Mouse (Mus musculus): Measurements from ENCODE around the gene Bcr.

Bcr gene

GRCm38 (mm10) chr10:75130372-75131046 lies 70.1 kb downstream of the Bcr start:
- no peak for DNase-seq (ENCODE audit: low spot score in 2 of 2)

- DNase-seq (ENCODE audit: low spot score in 2 of 2), result peak in 1 of 2 experiments; percentile 27
Measured at GRCm38 (mm10) chr10:75131625-75132024, 71.2 kb downstream of the Bcr start.

GRCm38 (mm10) chr10:75134861-75135517 lies 74.6 kb downstream of the Bcr start:
- no peak for DNase-seq (ENCODE audit: low spot score in 2 of 2)

GRCm38 (mm10) chr10:75135518-75136162 lies 75.2 kb downstream of the Bcr start:
- no peak for DNase-seq (ENCODE audit: low spot score in 2 of 2)

GRCm38 (mm10) chr10:75137148-75137547 lies 76.8 kb downstream of the Bcr start:
- DNase-seq (ENCODE audit: low spot score in 2 of 2), result no peak

- no peak for DNase-seq (ENCODE audit: low spot score in 2 of 2)
Measured at GRCm38 (mm10) chr10:75145221-75145620, 84.8 kb downstream of the Bcr start.

GRCm38 (mm10) chr10:75146001-75146400 lies 85.6 kb downstream of the Bcr start:
- no peak for DNase-seq (ENCODE audit: low spot score in 2 of 2)

- DNase-seq (ENCODE audit: low spot score in 2 of 2), result no peak
Measured at GRCm38 (mm10) chr10:75146619-75147018, 86.2 kb downstream of the Bcr start.

GRCm38 (mm10) chr10:75148295-75148694 lies 87.9 kb downstream of the Bcr start:
- DNase-seq (ENCODE audit: low spot score in 2 of 2), result peak in 1 of 2 experiments; percentile 42

- DNase-seq (ENCODE audit: low spot score in 2 of 2), result no peak
Measured at GRCm38 (mm10) chr10:75150361-75150760, 90.0 kb downstream of the Bcr start.

GRCm38 (mm10) chr10:75151311-75151710 lies 90.9 kb downstream of the Bcr start:
- peak; percentile 65 to 68 for DNase-seq (ENCODE audit: low spot score in 2 of 2)

- DNase-seq (ENCODE audit: low spot score in 2 of 2), result no peak
Measured at GRCm38 (mm10) chr10:75156835-75157234, 96.4 kb downstream of the Bcr start.

GRCm38 (mm10) chr10:75157713-75158112 lies 97.3 kb downstream of the Bcr start:
- no peak for DNase-seq (ENCODE audit: low spot score in 2 of 2)

- DNase-seq (ENCODE audit: low spot score in 2 of 2), result no peak
Measured at GRCm38 (mm10) chr10:75158356-75158755, 98.0 kb downstream of the Bcr start.

- no peak for DNase-seq (ENCODE audit: low spot score in 2 of 2)
Measured at GRCm38 (mm10) chr10:75160171-75160900, 99.9 kb downstream of the Bcr start.

- peak in 1 of 2 experiments; percentile 48 for DNase-seq (ENCODE audit: low spot score in 2 of 2)
Measured at GRCm38 (mm10) chr10:75165825-75166481, 105.6 kb downstream of the Bcr start.

GRCm38 (mm10) chr10:75166601-75167000 lies 106.2 kb downstream of the Bcr start:
- no peak for DNase-seq (ENCODE audit: low spot score in 2 of 2)

- DNase-seq (ENCODE audit: low spot score in 2 of 2), result peak in 1 of 2 experiments; percentile 56
Measured at GRCm38 (mm10) chr10:75170207-75170850, 109.9 kb downstream of the Bcr start.

GRCm38 (mm10) chr10:75173056-75173455 lies 112.7 kb downstream of the Bcr start:
- DNase-seq (ENCODE audit: low spot score in 2 of 2), result no peak

- DNase-seq (ENCODE audit: low spot score in 2 of 2), result no peak
Measured at GRCm38 (mm10) chr10:75173712-75174111, 113.3 kb downstream of the Bcr start.

GRCm38 (mm10) chr10:75176494-75176893 lies 116.1 kb downstream of the Bcr start:
- no peak for DNase-seq (ENCODE audit: low spot score in 2 of 2)
